Mouse (Mus musculus): Measurements from ENCODE around the gene Jpt2. TPM values are rescaled to one million over a fixed set of nuclear protein-coding genes. Genes with fewer than 3 reads are reported as not detected.

Jpt2 gene
- polyA plus RNA-seq, 3 experiments from 2014 or later: 25.3 to 48.1 (median 32.1) TPM

Other genes starting within 250 kb of the Jpt2 start
- gene Rnf151, start 242.6 kb downstream of the Jpt2 start, polyA plus RNA-seq (2017; shearing (Covaris generic)): not detected
- gene Rps2, start 242.6 kb downstream of the Jpt2 start, polyA plus RNA-seq (2017; shearing (Covaris generic)): 100 to 1,000 TPM; 452 to 883 (median 453) TPM
- gene Ndufb10, start 236.2 kb downstream of the Jpt2 start, polyA plus RNA-seq (2017; shearing (Covaris generic)): 100 to 1,000 TPM; 234 to 249 (median 238) TPM
- not detected for gene Rpl3l, start 232.9 kb downstream of the Jpt2 start, polyA plus RNA-seq (2017; shearing (Covaris generic))
- gene Msrb1, start 224.0 kb downstream of the Jpt2 start, polyA plus RNA-seq (2017; shearing (Covaris generic)): 10 to 100 TPM; 27.2 to 34.4 (median 28.6) TPM
- not detected for gene Hs3st6, start 207.7 kb downstream of the Jpt2 start, polyA plus RNA-seq (2017; shearing (Covaris generic))
- gene Meiob, start 156.4 kb downstream of the Jpt2 start, polyA plus RNA-seq (2017; shearing (Covaris generic)): not detected
- 10 to 100 TPM; 24.3 to 30.5 (median 25.2) TPM for gene Hagh, start 120.5 kb downstream of the Jpt2 start, polyA plus RNA-seq (2017; shearing (Covaris generic))
- gene Fahd1, start 110.3 kb downstream of the Jpt2 start, polyA plus RNA-seq (2017; shearing (Covaris generic)): 1 to 10 TPM; 1.4 to 2.3 (median 2.0) TPM
- gene Igfals, start 94.7 kb downstream of the Jpt2 start, polyA plus RNA-seq (2017; shearing (Covaris generic)): not detected
- gene Nubp2, start 74.3 kb downstream of the Jpt2 start, polyA plus RNA-seq (2017; shearing (Covaris generic)): 100 to 1,000 TPM in 1 of 3 experiments, 10 to 100 TPM in 2; 75.5 to 104 (median 88.6) TPM
- gene Spsb3, start 74.0 kb downstream of the Jpt2 start, polyA plus RNA-seq (2017; shearing (Covaris generic)): 10 to 100 TPM; 48.5 to 53.2 (median 49.1) TPM
- 10 to 100 TPM; 16.4 to 26.2 (median 26.1) TPM for gene Eme2, start 65.6 kb downstream of the Jpt2 start, polyA plus RNA-seq (2017; shearing (Covaris generic))
- gene Mrps34, start 65.6 kb downstream of the Jpt2 start, polyA plus RNA-seq (2017; shearing (Covaris generic)): 10 to 100 TPM; 68.7 to 85.6 (median 71.2) TPM
- 10 to 100 TPM; 39.8 to 50.7 (median 45.7) TPM for gene Nme3, start 64.2 kb downstream of the Jpt2 start, polyA plus RNA-seq (2017; shearing (Covaris generic))
- 10 to 100 TPM; 22.0 to 47.5 (median 34.9) TPM for gene Mapk8ip3, start 23.7 kb downstream of the Jpt2 start, polyA plus RNA-seq (2017; shearing (Covaris generic))
- gene Cramp1l, start 55.1 kb upstream of the Jpt2 start, polyA plus RNA-seq (2017; shearing (Covaris generic)): 10 to 100 TPM; 10.7 to 22.5 (median 17.2) TPM
- 10 to 100 TPM; 15.7 to 18.8 (median 17.2) TPM for gene Ift140, start 55.4 kb upstream of the Jpt2 start, polyA plus RNA-seq (2017; shearing (Covaris generic))
- gene Tmem204, start 122.9 kb upstream of the Jpt2 start, polyA plus RNA-seq (2017; shearing (Covaris generic)): under 1 TPM in 2 of 3 experiments, not detected in 1; 0.47 to 0.66 TPM
- gene Telo2, start 155.3 kb upstream of the Jpt2 start, polyA plus RNA-seq (2017; shearing (Covaris generic)): 10 to 100 TPM; 13.5 to 33.6 (median 17.7) TPM
- gene Ptx4, start 160.1 kb upstream of the Jpt2 start, polyA plus RNA-seq (2017; shearing (Covaris generic)): not detected
- 10 to 100 TPM; 16.6 to 27.4 (median 20.6) TPM for gene Clcn7, start 172.7 kb upstream of the Jpt2 start, polyA plus RNA-seq (2017; shearing (Covaris generic))
- gene Ccdc154, start 201.8 kb upstream of the Jpt2 start, polyA plus RNA-seq (2017; shearing (Covaris generic)): not detected
- gene Gm38655, start 214.8 kb upstream of the Jpt2 start, polyA plus RNA-seq (2017; shearing (Covaris generic)): not detected
- 10 to 100 TPM; 12.9 to 16.3 (median 13.2) TPM for gene BC003965, start 223.9 kb upstream of the Jpt2 start, polyA plus RNA-seq (2017; shearing (Covaris generic))
- gene Unkl, start 227.7 kb upstream of the Jpt2 start, polyA plus RNA-seq (2017; shearing (Covaris generic)): 10 to 100 TPM; 22.2 to 31.4 (median 23.3) TPM

All from inflammation-experienced regulatory T-cells, adult 6 months (primary cell).